Mouse (Mus musculus): ENCODE data around the gene Med27.
A peak's percentile ranks its signal among the peaks of the same experiment; 100 is the strongest.
"Not testable (repeated sequence)": the region's sequence is repeated elsewhere in the genome, so short reads cannot be mapped to it uniquely, and the experiment has no call there.

The Med27 gene

GRCm38 (mm10) chr2:29525273-29525805, 178.7 kb downstream of the Med27 start:
- DNase-seq = no peak

GRCm38 (mm10) chr2:29526266-29526665, 179.6 kb downstream of the Med27 start:
- peak; percentile 80 for DNase-seq

DNA sequence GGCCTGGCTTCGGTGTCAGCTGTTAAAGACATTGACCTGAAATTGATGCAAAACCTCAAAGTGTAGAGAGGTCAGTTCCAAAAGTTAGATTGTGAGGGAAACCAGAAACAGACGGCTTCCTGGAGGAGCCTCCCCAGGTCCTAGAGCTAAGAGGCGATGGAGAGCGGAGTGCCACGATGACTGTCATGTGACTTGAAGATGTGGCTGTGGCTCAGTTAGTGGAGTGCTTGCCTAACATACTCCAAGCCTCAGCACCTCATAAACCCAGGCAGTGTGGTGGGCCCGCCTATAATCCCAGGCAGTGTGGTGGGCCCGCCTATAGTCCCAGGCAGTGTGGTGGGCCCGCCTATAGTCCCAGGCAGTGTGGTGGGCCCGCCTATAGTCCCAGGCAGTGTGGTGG, 180.9 kb downstream of the Med27 start:
- not testable (repeated sequence) for DNase-seq

DNA sequence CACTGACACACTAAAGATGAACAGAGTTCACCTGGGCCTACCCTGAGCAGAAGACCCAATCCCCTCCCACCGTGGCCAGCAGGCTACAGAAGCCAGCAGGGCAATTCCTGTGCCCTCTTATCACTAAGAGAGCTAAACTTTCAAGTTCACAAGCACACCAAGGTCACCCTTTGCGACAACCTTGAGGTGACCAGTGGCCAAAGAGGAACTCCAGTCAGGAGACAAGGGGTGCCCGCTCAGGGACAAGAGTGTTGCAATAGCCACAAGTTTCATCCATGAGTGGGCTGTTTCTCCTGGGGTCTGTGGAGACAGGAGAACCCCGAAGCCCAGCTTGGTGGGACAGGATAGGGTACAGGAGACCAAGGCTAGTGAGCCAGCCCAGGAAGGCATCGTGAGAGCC, 182.2 kb downstream of the Med27 start:
- DNase-seq = no peak

GRCm38 (mm10) chr2:29529788-29530187, 183.2 kb downstream of the Med27 start:
- DNase-seq = not testable (repeated sequence)

GRCm38 (mm10) chr2:29532173-29532572, 185.6 kb downstream of the Med27 start:
- DNase-seq = no peak

DNA sequence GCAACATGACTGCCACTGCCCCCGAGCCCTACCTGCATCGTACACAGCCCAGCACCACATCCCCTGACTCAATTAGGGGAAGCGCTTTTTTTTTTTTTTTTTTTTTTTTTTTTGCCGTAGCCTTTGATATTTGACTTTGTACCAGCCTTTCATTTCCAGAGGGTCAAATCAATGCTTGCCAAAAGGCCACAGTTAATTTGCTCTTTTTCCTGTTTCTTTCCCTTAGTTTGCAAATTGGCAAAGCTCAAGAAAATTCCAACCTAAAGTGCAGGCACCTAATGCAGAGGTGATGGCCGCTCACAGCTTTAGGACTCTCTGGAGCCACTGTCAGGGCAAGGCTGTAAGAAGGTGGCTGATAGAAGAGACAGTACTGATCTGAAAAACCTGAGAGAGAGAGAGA, 186.3 kb downstream of the Med27 start:
- no peak for DNase-seq

DNA sequence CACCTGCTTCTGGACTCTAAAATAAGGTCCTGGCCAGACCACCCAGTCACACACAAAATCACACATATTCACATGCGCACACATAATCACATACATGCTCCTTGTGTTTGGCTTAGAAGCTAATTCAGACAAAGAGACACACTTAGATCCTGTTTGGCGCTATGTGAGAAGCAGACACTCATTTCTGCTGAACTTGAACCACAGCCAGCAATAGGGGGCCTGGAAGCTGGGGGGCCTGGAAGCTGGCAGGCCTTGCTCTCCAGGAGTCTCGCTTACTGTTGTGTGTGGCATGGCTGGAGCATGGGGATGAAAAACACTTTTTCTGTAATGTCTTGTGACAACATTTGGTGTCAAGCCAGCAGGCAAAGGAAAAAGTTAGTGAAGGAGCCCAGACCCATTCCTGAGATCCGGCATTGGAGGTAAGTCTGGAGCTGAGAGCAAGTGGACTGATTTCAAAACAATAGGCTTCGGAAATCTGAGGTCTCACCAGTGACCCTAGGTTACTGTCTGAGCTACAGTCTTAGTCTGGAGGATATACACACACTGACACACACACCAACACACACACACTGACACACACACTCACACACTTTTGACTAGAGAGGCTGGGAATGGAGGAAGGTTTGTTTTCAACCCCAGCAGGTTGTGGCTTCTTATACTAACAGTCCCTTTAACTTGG, 189.1 kb downstream of the Med27 start:
- no peak for DNase-seq

- DNase-seq = no peak
Observed at GRCm38 (mm10) chr2:29536481-29536880, 189.9 kb downstream of the Med27 start.

DNA sequence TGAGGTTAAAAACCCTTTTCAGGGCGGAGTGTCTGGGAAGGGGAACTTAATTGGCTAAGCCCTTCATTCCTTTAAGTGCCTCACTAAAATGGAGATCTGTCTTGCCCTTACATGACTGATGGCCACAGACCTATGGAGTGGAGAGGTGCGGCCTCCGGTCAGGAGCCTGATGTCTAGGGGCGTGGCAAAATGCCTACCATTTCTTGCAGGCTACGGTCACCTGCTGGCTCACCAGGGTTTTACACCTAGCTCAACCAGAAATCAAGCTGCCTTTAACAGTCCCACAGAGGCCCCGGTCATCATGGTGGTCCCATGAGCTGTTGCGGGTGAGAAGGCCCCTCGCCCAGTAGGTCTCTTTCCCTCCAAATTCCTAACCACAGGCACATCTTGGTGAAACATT, 190.7 kb downstream of the Med27 start:
- no peak for DNase-seq

GRCm38 (mm10) chr2:29542039-29542438, 195.4 kb downstream of the Med27 start:
- peak; percentile 26 for DNase-seq

DNA sequence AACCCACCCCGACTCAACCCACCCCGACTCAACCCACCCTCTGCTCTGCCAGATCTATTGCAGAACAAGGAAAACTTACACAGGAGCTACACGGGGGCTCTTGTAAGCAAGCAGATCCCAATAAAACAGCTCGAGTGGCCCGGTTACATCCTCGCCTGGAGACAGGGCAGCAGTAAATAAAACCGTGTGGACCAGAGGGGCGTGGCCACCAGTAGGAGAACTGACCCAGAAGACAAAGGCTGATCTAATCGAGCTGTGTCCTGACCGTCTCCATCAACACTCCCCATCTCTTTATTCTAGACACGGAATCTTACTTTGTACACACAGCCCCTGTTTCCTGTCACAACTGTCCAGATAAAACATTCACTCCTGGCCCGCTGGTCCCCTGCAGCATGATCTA, 200.0 kb downstream of the Med27 start:
- DNase-seq = peak; percentile 58

DNA sequence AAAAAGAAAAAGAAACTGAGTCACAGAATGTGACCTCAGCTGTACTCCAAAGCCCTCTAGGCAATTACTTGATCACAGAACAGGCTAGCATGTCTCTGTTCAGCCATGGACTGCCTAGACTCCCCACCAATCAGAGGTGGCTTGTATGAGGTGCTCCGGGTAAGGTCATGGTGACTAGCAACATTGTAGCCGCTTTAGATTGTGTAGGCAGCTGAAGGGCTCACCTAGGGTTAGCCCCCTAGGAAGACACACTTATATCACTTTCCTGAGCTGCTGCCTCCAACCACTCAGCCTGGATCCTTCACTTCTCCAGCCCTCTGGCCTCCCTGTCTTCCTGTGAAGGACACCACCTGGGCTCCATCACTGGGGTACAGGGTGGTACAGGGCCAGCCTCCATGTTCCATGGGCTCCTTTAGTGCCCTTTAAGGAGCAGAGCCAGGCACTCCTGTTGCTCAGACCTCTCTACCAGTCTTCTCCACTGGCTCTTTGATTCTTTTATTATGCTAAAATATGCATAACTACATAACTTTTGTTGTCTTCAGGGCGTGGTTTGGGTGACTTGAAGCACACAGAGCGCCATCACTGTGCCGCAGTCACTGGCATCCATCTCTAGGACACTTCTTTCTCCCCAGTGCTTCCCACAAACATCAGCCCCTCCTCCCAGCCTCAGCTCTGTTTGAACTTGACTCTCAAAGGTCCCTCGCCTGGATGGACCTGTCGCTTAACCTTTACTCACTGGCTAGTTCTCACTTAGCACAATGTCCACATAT, 205.4 kb downstream of the Med27 start:
- DNase-seq = no peak

DNA sequence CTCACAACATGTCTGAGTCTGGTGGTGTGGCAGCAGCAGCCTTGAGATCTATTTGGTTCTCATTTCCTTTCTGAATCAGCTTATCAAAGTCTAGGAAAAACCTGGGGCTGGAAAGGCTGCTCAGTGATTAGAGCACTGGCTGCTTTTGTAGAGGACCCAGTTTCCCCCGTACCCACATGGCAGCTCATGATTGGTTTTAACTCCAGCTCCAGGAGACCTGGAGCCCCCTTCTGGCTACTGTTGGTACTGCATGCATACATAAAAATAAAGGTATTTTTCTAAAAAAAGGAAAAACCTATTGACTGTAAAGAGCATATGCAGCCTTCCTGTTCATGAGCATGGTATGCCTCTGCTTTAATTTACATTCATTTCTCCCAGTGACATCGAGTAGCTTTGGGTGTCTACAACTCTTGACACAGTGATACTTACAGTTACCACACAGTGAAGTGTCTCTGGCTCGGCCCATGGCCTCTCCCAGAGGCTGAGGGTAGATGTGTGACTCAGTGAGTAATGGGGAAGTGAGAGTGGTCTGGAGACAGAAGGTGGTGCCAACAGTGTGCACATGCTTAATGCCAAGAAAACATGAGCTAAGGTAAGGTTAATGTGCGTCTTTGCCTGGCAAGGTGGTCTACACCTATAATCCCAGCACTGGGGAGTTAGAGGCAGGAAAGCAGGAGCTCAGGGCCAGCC, 207.5 kb downstream of the Med27 start:
- DNase-seq = peak; percentile 68

DNA sequence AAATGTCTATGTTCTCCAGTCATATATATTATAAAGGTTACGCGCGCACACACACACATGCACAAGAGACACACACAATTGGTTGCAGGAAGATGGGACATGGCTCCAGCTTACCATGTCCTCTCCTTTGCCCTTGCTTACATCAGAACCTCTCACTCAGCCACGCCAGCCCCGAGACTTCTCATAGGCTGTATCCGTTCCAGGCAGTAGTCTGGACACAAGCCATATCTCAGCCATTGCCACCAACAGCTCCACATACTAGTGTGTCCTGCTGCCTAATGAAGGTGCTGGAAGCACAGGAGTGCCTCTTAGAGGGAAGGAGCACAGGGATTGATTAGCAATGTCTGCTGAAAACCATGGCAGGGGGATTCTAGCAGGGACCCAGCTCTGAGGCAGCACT, 211.9 kb downstream of the Med27 start:
- DNase-seq = no peak

- DNase-seq = no peak
Observed at GRCm38 (mm10) chr2:29559955-29560354, 213.3 kb downstream of the Med27 start.

DNA sequence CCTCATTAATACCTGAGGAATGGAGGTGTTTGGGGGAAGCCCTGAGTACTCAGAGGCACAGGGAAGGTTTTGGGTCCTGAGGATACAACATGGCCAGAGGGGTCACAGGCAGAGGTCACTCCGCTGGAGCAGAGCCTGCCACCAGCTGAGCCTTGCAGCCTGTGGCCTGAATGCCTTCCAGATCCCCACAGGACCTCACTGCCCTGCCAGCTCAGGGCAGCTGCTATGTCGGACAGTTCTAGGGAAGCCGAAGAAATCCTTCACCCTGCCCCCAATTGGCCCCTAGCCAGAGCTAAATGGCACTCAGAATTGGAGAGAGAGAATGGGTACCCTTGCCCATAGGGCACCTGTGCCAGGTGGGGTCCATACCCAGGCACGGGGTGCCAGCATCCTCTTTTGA, 214.8 kb downstream of the Med27 start:
- DNase-seq = no peak

DNA sequence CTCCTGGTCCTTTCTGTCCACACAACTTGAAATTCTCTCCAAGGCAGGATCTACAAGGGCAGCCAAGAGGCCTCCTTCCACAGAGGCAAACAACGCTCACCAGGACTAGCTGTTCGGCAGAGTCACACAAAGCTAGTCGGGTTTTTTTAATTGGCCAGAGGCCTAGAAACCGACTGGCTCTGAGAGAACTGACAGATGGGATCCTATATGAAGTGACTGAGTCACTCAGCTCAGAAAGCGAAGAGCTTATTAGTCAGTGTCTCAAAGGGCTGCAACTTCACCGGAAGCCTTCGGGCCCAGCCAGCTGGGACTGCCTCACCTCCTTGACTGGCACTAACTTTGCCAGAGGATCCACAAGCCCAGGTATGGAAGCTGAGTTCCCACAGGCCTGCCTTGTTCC, 217.4 kb downstream of the Med27 start:
- DNase-seq = peak; percentile 27

DNA sequence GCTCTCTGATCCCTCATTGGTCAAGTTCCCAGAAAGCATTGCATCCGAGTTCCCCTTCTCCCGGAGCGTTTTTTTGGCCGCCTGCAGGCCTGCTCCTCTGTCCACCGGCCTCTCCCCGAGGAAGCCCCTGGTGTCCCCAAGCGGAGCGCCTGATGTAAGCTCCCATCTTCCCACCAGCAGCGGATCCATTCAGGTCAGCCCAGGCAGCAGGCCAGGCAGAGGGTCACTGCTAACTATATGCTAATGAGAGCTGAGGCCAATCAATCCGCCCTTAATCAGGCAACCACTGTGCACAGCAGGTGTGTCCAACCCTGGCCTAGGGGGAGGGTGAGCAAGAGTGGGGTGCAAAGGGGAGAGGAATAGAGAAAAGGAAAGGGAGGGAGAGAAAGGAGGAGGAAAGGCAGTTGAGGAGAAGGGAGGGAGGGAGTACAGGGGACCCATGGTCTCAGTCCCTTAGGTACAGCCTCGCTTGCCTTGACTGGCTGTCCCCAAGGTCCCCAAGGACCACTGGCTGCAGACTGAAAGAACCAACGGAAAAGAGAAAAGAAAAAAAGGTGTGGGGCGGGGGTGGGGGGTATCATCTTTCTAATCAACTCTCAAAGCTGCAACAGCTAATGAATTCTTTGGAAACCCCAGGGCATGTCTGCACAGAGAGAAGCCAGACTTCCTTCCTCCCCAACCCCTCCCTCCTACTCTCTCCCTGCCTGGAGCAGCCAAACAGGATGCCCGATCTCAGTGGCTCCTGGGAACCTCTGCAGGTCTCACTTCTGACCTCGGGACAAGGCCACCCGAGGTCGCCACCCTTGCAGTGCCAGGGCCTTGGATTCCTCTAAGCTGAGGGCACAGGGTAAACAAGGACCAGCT, 219.2 kb downstream of the Med27 start:
- DNase-seq = no peak

GRCm38 (mm10) chr2:29571921-29572700, 225.5 kb downstream of the Med27 start:
- DNase-seq = no peak

GRCm38 (mm10) chr2:29572811-29573427, 226.3 kb downstream of the Med27 start:
- DNase-seq = no peak
